Mouse (Mus musculus) brain, embryonic 14.5 days (tissue): ENCODE results near the gene Fli1.

Source experiments
- CTCF ChIP-seq: fragments of 200-500 bp; IDR thresholded peaks from 2 replicates; pipeline ENCODE4 v1.5.1; 2012; ENCODE audit warnings: inconsistent platforms, mild to moderate bottlenecking, moderate library complexity, borderline replicate concordance; ENCODE audit not compliant: insufficient read depth, insufficient read length; ENCODE audit errors: extremely low read depth
- POLR2A ChIP-seq: fragments of 200-500 bp; IDR thresholded peaks from 2 replicates; pipeline ENCODE4 v1.6.1; 2012; ENCODE audit warnings: mild to moderate bottlenecking, inconsistent platforms, borderline replicate concordance; ENCODE audit not compliant: poor library complexity, insufficient read depth, insufficient read length, severe bottlenecking; ENCODE audit errors: extremely low read depth

DNA sequence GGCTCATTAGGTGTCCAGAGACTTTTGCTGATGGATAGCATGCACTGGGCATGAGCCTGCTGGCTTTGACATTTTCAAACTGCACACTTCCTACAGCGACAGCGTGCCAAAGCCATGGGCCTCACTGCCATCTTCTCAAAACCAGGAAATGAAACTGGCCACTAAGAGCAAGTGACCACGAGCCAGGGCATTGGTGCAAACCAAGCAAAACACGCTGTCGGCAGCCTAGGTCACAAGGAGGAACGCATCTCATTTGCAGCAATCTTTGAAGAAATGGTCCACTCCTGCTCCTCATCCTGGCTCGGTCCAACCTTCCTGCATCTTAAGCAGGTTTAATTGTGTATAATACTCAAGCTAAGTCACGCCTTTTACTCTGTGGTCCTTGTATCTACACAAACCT lies 41.8 kb downstream of the Fli1 start:
- no peak for TF ChIP-seq POLR2A
- no peak for TF ChIP-seq CTCF
